Mouse (Mus musculus): ENCODE measurements around the gene Ech1. TPM values are rescaled to one million over a fixed set of nuclear protein-coding genes. Genes with fewer than 3 reads are reported as not detected.

Gene Ech1
- 69.1 and 90.7 TPM in 2 replicates for polyA plus RNA-seq (2016; fragmentation: Nextera tagmentation; extraction: Ambion mirVana)

DNA sequence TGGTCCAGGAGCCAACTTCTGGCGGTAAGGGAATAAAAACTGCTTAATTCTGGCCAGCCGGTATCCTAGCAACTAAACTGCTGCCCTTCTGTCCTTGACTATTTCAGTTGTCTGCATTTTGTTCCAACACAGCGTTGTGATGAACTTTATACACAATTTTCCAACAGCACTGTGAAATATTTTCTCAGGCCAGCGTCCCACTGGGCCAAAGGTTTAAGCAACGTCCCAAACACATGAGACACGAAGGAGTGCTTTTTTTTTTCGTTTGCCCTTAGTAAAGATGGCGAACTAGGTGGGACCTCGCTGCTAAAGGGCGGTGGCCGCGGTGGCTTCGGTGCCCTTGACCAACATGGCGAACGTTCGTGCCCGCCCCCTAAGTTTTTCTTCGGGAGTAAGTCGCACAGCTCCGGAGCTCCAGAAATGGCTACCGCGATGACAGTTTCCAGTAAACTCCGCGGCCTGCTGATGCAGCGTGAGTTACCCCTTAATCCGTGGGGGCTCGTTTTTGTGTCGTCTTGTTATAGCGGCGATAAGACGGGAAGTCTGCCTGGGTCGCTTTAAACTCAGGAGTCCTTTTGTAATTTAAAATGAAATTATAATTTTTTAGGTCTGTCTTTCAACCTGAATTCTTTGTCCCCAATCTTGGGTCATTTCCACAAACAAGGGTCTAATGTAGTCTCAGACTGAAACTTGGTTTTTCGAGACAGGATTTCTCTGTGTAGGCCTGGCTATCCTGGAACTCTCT lies at the start of gene Ech1:
TSS of gene Ech1 (plus strand) at position 277 of the 745 bp plus-strand sequence.
- peak within 1 kb of the TSS; percentile 57 for H3K4me3 ChIP-seq
- H3K36me3 ChIP-seq = peaks cover 37% of the 10 kb centered on the region
- peak within 1 kb of the TSS; percentile 87 for H3K27ac ChIP-seq
- H3K27me3 ChIP-seq (ENCODE audit: low read depth, poor library complexity, severe bottlenecking) = no peaks in the 10 kb centered on the region
- H3K9me3 ChIP-seq (replicated peaks) = no peaks in the 10 kb centered on the region
- H3K4me1 ChIP-seq = peaks cover 12% of the 10 kb centered on the region
- 4% methylated on average over 33 of the region's 33 CpGs for WGBS
- peak; percentile 88 for DNase-seq (ENCODE audit: low spot score)

DNA sequence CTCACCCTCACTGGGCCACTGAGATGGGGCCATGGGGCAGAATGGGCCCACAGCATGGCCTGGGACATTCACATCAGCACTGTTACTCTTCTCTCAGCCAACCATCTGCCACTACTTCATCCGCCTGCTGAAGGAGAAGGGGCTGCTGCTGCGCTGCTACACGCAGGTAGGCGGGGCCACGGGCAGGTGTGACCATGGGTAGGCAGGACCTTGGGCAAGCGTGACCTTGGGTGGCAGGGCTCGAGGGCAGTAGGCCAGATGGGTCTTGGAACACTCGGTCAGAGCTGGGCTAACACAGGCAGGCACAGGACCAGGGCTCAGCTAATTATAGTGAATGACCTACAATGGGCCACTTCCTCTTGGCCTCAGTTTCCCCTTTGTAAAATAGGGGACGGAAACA lies 46.2 kb upstream of the Ech1 start:
- Histone ChIP-seq H3K4me1 (peaks cover 9% of the 10 kb centered on the region), H3K27me3 (ENCODE audit: low read depth, poor library complexity, severe bottlenecking) (no peaks in the 10 kb centered on the region), H3K9me3 (replicated peaks) (no peaks in the 10 kb centered on the region), H3K4me3 (no peak overlapping the region), H3K27ac (no peak overlapping the region), H3K36me3 (peaks cover 48% of the 10 kb centered on the region)
- no peak for DNase-seq (ENCODE audit: low spot score)
- WGBS = 77% methylated on average over 9 of the region's 9 CpGs

DNA sequence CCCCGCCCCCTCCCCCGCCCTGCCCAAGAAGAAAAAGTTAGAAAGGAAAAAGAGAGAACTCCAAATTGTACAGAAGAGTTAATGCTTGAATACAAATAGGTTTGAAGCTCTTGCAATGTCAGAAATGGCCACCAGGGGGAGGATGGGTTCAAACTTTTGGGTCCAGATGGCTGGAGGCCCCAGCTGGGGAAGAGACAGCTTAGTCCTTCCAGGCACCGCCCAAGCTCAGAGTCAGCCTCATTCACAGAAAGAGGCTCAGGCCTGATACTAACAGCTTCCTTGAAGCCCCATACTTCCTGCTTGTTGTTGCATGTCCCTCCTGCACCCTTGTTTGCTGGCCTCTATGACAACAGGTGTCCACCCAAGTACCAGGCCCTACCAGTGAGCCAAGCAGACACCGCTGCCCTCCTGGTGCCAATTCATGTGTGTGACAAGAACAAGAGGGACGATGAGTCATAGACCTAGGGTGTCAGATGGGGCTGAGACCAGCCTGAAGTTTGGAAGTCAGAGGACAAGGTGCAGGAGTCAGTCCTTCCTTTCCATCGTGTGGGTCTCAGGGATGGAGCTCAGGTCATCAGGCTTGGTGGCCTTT lies 44.9 kb upstream of the Ech1 start:
- Histone ChIP-seq H3K4me1 (peaks cover 9% of the 10 kb centered on the region), H3K9me3 (replicated peaks) (no peaks in the 10 kb centered on the region), H3K27ac (no peak overlapping the region), H3K27me3 (ENCODE audit: low read depth, poor library complexity, severe bottlenecking) (no peaks in the 10 kb centered on the region), H3K36me3 (peaks cover 40% of the 10 kb centered on the region), H3K4me3 (no peak overlapping the region)
- 50% methylated on average over 6 of the region's 6 CpGs for WGBS
- peak; percentile 90 for DNase-seq (ENCODE audit: low spot score)

DNA sequence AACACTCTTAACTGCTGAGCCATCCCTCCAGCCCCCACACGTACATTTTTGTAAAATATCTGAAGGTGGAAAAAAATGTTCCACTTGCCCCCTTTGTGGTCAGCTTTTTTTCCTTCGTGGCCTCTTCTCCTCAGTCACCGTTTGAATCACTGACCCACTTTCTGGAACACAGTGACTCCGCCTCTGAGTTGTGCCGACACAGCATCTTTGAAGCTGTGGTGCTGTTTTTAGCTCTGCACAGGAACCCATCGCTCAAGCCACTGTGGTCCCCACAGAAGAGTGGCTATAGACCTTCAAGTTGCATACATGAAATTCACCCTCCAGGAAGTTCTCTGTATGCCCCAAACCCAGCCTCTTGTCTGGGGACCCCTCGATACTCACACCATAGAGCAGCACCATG lies 44.2 kb upstream of the Ech1 start:
- Histone ChIP-seq H3K4me3 (no peak overlapping the region), H3K36me3 (peaks cover 42% of the 10 kb centered on the region), H3K9me3 (replicated peaks) (no peaks in the 10 kb centered on the region), H3K4me1 (peaks cover 9% of the 10 kb centered on the region), H3K27ac (no peak overlapping the region), H3K27me3 (ENCODE audit: low read depth, poor library complexity, severe bottlenecking) (no peaks in the 10 kb centered on the region)
- WGBS = 84% methylated on average over 7 of the region's 7 CpGs
- DNase-seq (ENCODE audit: low spot score) = no peak

DNA sequence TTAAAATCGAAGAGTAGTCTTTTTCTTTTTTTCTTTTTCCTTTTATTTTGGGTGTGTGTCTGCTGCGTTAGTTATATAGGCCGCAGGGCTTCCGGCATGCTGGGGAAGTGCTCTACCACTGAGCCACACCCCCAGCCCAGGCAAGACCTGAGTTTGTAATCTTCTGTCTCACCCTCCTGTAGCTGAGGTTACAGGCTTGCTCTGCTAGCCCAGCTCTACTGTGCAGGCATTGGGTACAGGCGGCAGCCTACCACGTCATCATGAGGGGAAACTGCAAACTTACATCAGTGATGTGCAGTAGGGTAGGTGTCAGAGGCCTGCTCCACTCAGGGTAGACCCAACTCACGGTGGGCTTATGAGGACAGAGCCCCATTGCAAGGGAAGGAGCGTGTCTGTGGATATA lies 43.8 kb upstream of the Ech1 start:
- no peak overlapping the region for H3K27ac ChIP-seq
- DNase-seq (ENCODE audit: low spot score) = no peak
- peaks cover 46% of the 10 kb centered on the region for H3K36me3 ChIP-seq
- H3K9me3 ChIP-seq (replicated peaks) = no peaks in the 10 kb centered on the region
- no peaks in the 10 kb centered on the region for H3K27me3 ChIP-seq (ENCODE audit: low read depth, poor library complexity, severe bottlenecking)
- WGBS = 92% methylated on average over 8 of the region's 8 CpGs
- H3K4me1 ChIP-seq = peaks cover 9% of the 10 kb centered on the region
- no peak overlapping the region for H3K4me3 ChIP-seq

DNA sequence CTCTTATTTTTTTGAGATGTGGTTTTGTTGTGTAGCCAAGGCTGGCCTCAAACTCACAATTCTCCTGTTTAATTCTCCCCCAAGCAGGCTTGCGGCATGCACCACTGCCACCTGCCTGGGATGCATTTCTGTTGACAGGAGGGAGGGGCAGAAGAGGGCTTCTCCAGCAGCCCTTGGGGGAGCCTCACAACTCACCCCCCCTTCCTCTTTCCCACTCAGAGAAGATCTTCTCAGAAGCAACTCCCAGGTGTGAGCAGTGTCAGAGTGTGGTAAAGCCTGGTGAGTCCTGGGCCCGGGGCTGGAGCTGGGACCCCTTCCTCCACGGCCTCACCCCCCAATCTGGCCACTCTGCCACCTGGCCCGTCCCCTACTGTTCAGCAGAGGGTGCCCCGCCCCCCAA lies 39.9 kb upstream of the Ech1 start:
- H3K4me3 ChIP-seq = no peak overlapping the region
- H3K4me1 ChIP-seq = peaks cover 34% of the 10 kb centered on the region
- 72% methylated on average over 5 of the region's 5 CpGs for WGBS
- no peaks in the 10 kb centered on the region for H3K27me3 ChIP-seq (ENCODE audit: low read depth, poor library complexity, severe bottlenecking)
- no peak for DNase-seq (ENCODE audit: low spot score)
- no peaks in the 10 kb centered on the region for H3K9me3 ChIP-seq (replicated peaks)
- peaks cover 45% of the 10 kb centered on the region for H3K36me3 ChIP-seq
- no peak overlapping the region for H3K27ac ChIP-seq

DNA sequence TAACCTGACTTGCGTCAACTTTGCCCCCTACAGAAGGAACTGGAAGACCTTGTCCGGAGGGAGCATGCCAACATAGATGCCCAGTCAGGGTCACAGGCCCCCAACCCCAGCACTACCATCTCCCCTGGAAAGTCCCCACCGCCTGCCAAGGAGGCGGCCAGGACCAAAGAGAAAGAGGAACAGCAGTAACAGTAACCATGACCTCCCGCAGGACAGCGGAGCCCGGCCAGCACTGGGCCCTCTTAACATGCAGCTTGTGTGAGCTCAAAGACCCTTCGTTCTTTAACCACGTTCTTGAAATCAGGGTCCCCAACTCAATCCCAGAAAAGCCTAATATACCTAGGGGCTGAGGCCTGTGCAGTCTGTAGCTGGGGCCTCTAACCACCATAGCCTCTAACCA lies 37.1 kb upstream of the Ech1 start:
- 0 out of 2 replicates have a peak overlapping the region, but pooled peaks have one; percentile 75 for H3K27ac ChIP-seq
- peaks cover 52% of the 10 kb centered on the region for H3K4me1 ChIP-seq
- DNase-seq (ENCODE audit: low spot score) = no peak
- peaks cover 41% of the 10 kb centered on the region for H3K36me3 ChIP-seq
- no peak overlapping the region for H3K4me3 ChIP-seq
- no peaks in the 10 kb centered on the region for H3K27me3 ChIP-seq (ENCODE audit: low read depth, poor library complexity, severe bottlenecking)
- no peaks in the 10 kb centered on the region for H3K9me3 ChIP-seq (replicated peaks)
- WGBS = 92% methylated on average over 9 of the region's 9 CpGs

DNA sequence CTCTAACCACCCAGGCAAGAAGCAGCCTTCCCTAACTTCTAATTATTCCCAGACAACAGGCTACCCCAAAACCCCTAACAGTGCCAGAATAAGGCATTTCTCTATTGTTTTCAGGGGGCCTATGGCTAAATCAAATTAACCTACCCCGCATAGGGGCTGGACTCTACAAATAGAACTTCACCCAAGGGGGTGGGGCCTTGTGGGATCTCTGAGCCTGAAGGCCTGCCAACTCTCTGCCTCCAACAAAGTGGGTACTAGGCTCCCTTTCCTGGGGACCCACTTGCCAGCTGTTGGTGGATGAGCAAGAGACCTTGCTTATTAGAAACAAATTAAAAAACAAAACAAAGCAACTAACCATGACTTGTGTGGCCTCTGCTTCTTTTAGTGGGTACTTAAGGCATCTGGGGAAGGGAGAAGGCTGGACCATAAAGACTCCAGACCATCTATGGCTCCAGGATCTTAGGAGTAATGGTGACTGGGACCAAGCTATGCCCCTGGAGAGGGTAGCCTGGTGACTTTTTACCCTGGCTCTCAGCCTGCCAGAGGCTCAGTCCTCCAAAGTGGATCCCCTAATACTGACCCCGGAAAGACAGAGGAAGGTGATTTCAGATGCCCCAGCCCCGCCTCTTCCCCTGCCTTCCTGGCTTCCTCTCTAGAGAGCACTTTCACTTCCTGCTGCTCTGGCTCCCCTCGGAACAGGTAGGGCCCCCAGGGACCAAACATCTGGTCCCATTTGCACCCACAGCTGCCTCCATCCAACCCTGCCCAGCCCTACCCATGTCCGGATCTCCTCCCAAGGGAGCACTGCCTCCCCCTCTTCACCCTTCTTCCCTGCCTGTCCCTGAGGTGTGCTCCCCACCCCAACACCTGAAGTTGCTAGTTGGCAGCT lies 36.5 kb upstream of the Ech1 start, which contains the start of gene Rinl:
TSS of gene Rinl (plus strand) at position 663 of the 889 bp plus-strand sequence.
- WGBS = 64% methylated on average over 5 of the region's 5 CpGs
- DNase-seq (ENCODE audit: low spot score) = no peak
- peaks cover 34% of the 10 kb centered on the region for H3K36me3 ChIP-seq
- H3K27me3 ChIP-seq (ENCODE audit: low read depth, poor library complexity, severe bottlenecking) = no peaks in the 10 kb centered on the region
- H3K4me1 ChIP-seq = peaks cover 51% of the 10 kb centered on the region
- H3K4me3 ChIP-seq = no peak within 1 kb of the TSS; the same call in 1 of the 2 replicates
- H3K27ac ChIP-seq = peak within 1 kb of the TSS; percentile 75
- H3K9me3 ChIP-seq (replicated peaks) = no peaks in the 10 kb centered on the region

DNA sequence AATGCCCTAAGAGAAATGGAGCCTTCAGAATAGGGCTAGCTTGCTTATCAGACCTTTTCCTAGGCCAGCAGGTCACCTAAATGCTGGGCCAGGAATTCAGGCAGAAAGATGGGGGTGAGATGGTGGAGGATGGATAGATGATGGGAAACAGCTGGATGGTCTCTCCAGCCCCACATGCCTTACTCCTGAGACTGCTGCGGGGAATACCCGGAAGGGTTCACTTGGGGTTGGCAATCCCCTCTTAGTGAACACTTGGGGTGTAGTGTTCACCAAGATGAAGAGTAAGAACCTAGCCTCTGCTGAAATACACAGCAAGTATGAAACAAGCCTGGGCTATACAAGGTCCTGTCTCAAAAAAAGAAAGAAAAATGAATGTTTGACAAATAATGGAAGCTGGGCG lies 35.8 kb upstream of the Ech1 start:
- no peaks in the 10 kb centered on the region for H3K27me3 ChIP-seq (ENCODE audit: low read depth, poor library complexity, severe bottlenecking)
- H3K4me1 ChIP-seq = peaks cover 51% of the 10 kb centered on the region
- DNase-seq (ENCODE audit: low spot score) = no peak
- H3K4me3 ChIP-seq = no peak overlapping the region; the same call in 1 of the 2 replicates
- no peaks in the 10 kb centered on the region for H3K9me3 ChIP-seq (replicated peaks)
- peaks cover 28% of the 10 kb centered on the region for H3K36me3 ChIP-seq
- peak overlapping the region; percentile 75 for H3K27ac ChIP-seq
- WGBS = 64% methylated on average over 3 of the region's 3 CpGs

DNA sequence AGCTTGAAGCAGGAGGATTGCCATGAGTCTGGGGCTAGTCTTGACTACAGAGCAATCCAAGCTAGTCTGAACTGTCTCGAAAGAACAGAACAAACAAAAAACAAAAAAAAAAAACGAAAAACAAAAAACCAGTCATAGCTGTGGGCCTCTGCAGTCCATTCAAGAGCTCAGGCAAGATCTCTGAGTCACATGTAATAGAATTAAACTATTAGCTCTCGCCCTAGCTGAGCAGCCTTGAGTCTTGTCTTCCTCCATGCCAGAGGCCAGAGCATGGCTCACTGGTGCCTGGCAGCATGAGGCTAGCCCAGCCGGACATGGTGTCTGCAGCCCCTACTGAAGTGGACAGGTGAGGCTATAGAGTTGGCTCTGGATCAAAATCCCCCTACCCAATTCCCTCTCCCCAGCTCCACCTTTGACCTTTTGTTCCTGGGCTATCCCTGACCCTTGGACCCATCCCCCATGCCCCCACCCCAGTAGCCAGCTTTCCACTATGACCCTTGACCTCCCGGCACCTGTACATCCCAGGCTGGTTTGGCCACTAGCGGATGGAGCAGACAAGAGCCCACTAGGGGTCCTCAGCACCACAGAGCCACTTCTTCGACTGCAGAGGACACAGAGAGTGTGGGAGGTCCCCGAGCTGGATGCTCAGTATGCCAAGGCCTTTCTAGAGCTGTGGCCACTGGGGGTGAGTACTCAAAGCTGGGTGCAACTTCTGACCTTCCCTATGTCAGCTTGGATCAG lies 34.8 kb upstream of the Ech1 start:
- H3K4me1 ChIP-seq = peaks cover 51% of the 10 kb centered on the region
- peaks cover 27% of the 10 kb centered on the region for H3K36me3 ChIP-seq
- no peaks in the 10 kb centered on the region for H3K27me3 ChIP-seq (ENCODE audit: low read depth, poor library complexity, severe bottlenecking)
- no peak for DNase-seq (ENCODE audit: low spot score)
- H3K9me3 ChIP-seq (replicated peaks) = no peaks in the 10 kb centered on the region
- peak overlapping the region; percentile 75; the same call in 1 of the 2 replicates for H3K27ac ChIP-seq
- WGBS = 61% methylated on average over 8 of the region's 8 CpGs
- no peak overlapping the region for H3K4me3 ChIP-seq

DNA sequence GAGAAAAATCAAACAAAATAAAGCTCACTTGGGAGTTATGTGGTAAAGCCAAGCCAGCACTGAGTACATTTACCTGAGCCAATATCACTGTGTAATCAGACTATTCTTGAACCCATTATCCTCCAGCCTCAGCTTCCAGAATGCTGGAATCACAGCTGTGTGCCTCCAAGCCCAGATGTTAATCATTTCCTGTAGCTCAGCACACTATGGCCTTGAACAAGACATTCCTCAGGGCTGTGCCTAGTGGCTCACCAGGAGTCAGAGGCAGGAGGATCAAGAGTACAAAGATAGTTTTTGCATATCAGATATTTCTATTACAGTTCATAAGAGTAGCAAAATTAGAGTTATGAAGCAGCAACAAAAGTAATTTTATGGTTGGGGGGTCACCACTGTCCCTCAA lies 33.3 kb upstream of the Ech1 start:
- no peak for DNase-seq (ENCODE audit: low spot score)
- Histone ChIP-seq H3K4me3 (no peak overlapping the region), H3K36me3 (peaks cover 13% of the 10 kb centered on the region), H3K27ac (peak overlapping the region; percentile 76), H3K4me1 (peaks cover 62% of the 10 kb centered on the region), H3K9me3 (replicated peaks) (no peaks in the 10 kb centered on the region), H3K27me3 (ENCODE audit: low read depth, poor library complexity, severe bottlenecking) (no peaks in the 10 kb centered on the region)
